Mouse (Mus musculus) bone marrow macrophage, adult 2 months (primary cell): ENCODE results near the gene Tnip3. TPM values are rescaled to one million over a fixed set of nuclear protein-coding genes. Genes with fewer than 3 reads are reported as not detected.

Source experiments
- H3K27ac ChIP-seq: 2 replicates; pipeline ENCODE4 v1.5.1; 2012; ENCODE audit warnings: low read depth, low read length; ENCODE audit not compliant: insufficient read depth
- H3K4me1 ChIP-seq: 2 replicates; pipeline ENCODE4 v1.6.1; 2012; ENCODE audit warnings: low read length; ENCODE audit not compliant: control insufficient read depth, insufficient read depth
- H3K4me3 ChIP-seq: 2 replicates; pipeline ENCODE4 v1.5.1; 2012; ENCODE audit warnings: mild to moderate bottlenecking, low read length, moderate library complexity; ENCODE audit not compliant: insufficient read depth
- CTCF ChIP-seq: IDR thresholded peaks from 2 replicates; pipeline ENCODE4 v1.5.1; 2012; ENCODE audit warnings: low read depth, mild to moderate bottlenecking, low read length, moderate library complexity
- POLR2A ChIP-seq: IDR thresholded peaks from 2 replicates; pipeline ENCODE4 v1.6.1; 2012; ENCODE audit warnings: mild to moderate bottlenecking, low read depth, low read length, borderline replicate concordance
- polyA plus RNA-seq: library from polyadenylated mRNA; stranded (reverse); fragments of >200 nt; gene quantifications from 2 replicates; pipeline ENCODE4 v1.2.4, GENCODE M21; 2012; ENCODE audit not compliant: missing spikeins, insufficient read depth, insufficient read length

Gene Tnip3
- polyA plus RNA-seq, 1 experiment = 165 TPM

DNA sequence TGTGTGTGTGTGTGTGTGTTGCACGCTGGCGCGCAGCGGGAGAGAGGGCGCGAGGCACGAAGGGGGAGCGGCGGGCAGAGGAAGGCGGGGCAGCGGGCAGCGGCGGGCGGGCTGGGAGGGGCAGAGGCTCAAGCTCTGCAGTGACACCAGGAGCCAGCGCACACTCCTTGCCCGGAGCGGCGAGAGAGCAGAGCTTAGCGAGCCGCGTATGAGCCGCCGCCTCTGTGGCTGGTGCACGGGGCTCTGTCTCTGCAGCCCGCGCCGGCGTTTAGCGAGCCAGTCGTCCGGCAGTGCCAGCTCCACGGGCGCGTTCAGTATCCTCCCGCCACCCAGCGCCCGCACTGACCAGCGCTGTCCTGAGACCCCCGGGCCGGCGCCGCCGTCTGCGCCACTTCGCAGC is 146.3 kb downstream of the Tnip3 start, which contains the start of gene Ndnf:
TSS of gene Ndnf (plus strand) at position 140 of the 400 bp plus-strand sequence.
- no peak within 1 kb of the TSS for H3K27ac ChIP-seq

GRCm38 (mm10) chr6:65672131-65673031 is 147.3 kb downstream of the Tnip3 start:
- Histone ChIP-seq H3K4me3 (peak overlapping the region; percentile 65), H3K4me1 (no peaks in the 10 kb centered on the region)
- no peak for TF ChIP-seq CTCF
- TF ChIP-seq POLR2A = no peak

More for the DNA sequence above, 146.3 kb downstream of the Tnip3 start, which contains the start of gene Ndnf:
- Histone ChIP-seq H3K4me1 (no peaks in the 10 kb centered on the region), H3K4me3 (peak within 1 kb of the TSS; percentile 65)
- TF ChIP-seq CTCF (no peak), POLR2A (no peak)

More at GRCm38 (mm10) chr6:65672131-65673031, 147.3 kb downstream of the Tnip3 start:
- no peak overlapping the region for H3K27ac ChIP-seq

Other genes starting within 250 kb of the Tnip3 start
- gene C130060K24Rik, start 144.2 kb upstream of the Tnip3 start, polyA plus RNA-seq = not detected in 2 replicates
- 0.11 and 0.12 TPM in 2 replicates for gene Ndnf, start 146.3 kb downstream of the Tnip3 start, polyA plus RNA-seq